Mouse (Mus musculus): ENCODE measurements around the gene Ankmy1. TPM values are rescaled to one million over a fixed set of nuclear protein-coding genes. Genes with fewer than 3 reads are reported as not detected.

The Ankmy1 gene
- polyA plus RNA-seq, 1 experiment from 2014 or later, result 1.0 TPM

GRCm38 (mm10) chr1:92837931-92838833 lies 64.5 kb downstream of the Ankmy1 start:
- Histone ChIP-seq H3K4me2 (replicated peaks) (no peak overlapping the region), H3K36me3 (no peaks in the 10 kb centered on the region), H3K4me1 (peaks cover 27% of the 10 kb centered on the region), H3K9me3 (replicated peaks) (no peaks in the 10 kb centered on the region), H3K27ac (replicated peaks) (no peak overlapping the region), H3K9ac (no peak overlapping the region), H3K27me3 (no peaks in the 10 kb centered on the region), H3K4me3 (replicated peaks) (no peak overlapping the region)
- ATAC-seq (ENCODE audit: insufficient number of reproducible peaks, low FRiP score, low TSS enrichment, low read depth), result no peak
- WGBS, result 59% methylated on average over 14 of the region's 14 CpGs

- WGBS, result 64% methylated on average over 7 of the region's 7 CpGs
- H3K27me3 ChIP-seq, result no peaks in the 10 kb centered on the region; the same call in 1 of the 2 replicates
- peak overlapping the region; percentile 69 for H3K4me3 ChIP-seq (replicated peaks)
- H3K36me3 ChIP-seq, result no peaks in the 10 kb centered on the region
- no peaks in the 10 kb centered on the region for H3K9me3 ChIP-seq (replicated peaks)
- ATAC-seq (ENCODE audit: insufficient number of reproducible peaks, low FRiP score, low TSS enrichment, low read depth), result no peak
- no peak overlapping the region for H3K27ac ChIP-seq (replicated peaks)
- peaks cover 38% of the 10 kb centered on the region for H3K4me1 ChIP-seq
- peak overlapping the region; percentile 15; the same call in 1 of the 2 replicates for H3K9ac ChIP-seq
- H3K4me2 ChIP-seq (replicated peaks), result peak overlapping the region; percentile 91
Observed at GRCm38 (mm10) chr1:92833987-92834706, 68.6 kb downstream of the Ankmy1 start.

GRCm38 (mm10) chr1:92832011-92833010 lies 70.4 kb downstream of the Ankmy1 start:
- H3K4me3 ChIP-seq (replicated peaks), result peak overlapping the region; percentile 69
- WGBS, result under 1% methylated on average over 62 of the region's 62 CpGs
- H3K4me2 ChIP-seq (replicated peaks), result peak overlapping the region; percentile 91
- ATAC-seq (ENCODE audit: insufficient number of reproducible peaks, low FRiP score, low TSS enrichment, low read depth), result peak; percentile 13; the same call in 1 of the 2 replicates
- H3K9me3 ChIP-seq (replicated peaks), result no peaks in the 10 kb centered on the region
- peak overlapping the region; percentile 83 for H3K9ac ChIP-seq
- peaks cover 28% of the 10 kb centered on the region for H3K4me1 ChIP-seq
- no peaks in the 10 kb centered on the region for H3K36me3 ChIP-seq
- no peaks in the 10 kb centered on the region; the same call in 1 of the 2 replicates for H3K27me3 ChIP-seq
- H3K27ac ChIP-seq (replicated peaks), result peak overlapping the region; percentile 88

- Histone ChIP-seq H3K27ac (replicated peaks) (peak within 1 kb of the TSS; percentile 88), H3K4me1 (peaks cover 24% of the 10 kb centered on the region), H3K36me3 (no peaks in the 10 kb centered on the region), H3K4me3 (replicated peaks) (peak within 1 kb of the TSS; percentile 69), H3K9me3 (replicated peaks) (no peaks in the 10 kb centered on the region), H3K4me2 (replicated peaks) (peak within 1 kb of the TSS; percentile 91), H3K27me3 (no peaks in the 10 kb centered on the region; the same call in 1 of the 2 replicates), H3K9ac (peak within 1 kb of the TSS; percentile 83)
- WGBS, result under 1% methylated on average over 53 of the region's 99 CpGs
- ATAC-seq (ENCODE audit: insufficient number of reproducible peaks, low FRiP score, low TSS enrichment, low read depth), result peak; percentile 86
Observed at GRCm38 (mm10) chr1:92831188-92832001, 71.3 kb downstream of the Ankmy1 start, which contains the start of gene Gpc1. TSS of gene Gpc1 (plus strand) at chr1:92831645.

- Histone ChIP-seq H3K4me1 (peaks cover 24% of the 10 kb centered on the region), H3K9ac (no peak overlapping the region; the same call in 1 of the 2 replicates), H3K36me3 (no peaks in the 10 kb centered on the region), H3K27me3 (no peaks in the 10 kb centered on the region; the same call in 1 of the 2 replicates), H3K4me3 (replicated peaks) (peak overlapping the region; percentile 69), H3K4me2 (replicated peaks) (peak overlapping the region; percentile 91), H3K27ac (replicated peaks) (peak overlapping the region; percentile 88; the same call in 1 of the 2 replicates), H3K9me3 (replicated peaks) (no peaks in the 10 kb centered on the region)
- WGBS, result 8% methylated on average over 13 of the region's 13 CpGs
- ATAC-seq (ENCODE audit: insufficient number of reproducible peaks, low FRiP score, low TSS enrichment, low read depth), result no peak
Observed at GRCm38 (mm10) chr1:92830626-92831187, 72.0 kb downstream of the Ankmy1 start.

GRCm38 (mm10) chr1:92815756-92816294 lies 86.9 kb downstream of the Ankmy1 start:
- H3K9me3 ChIP-seq (replicated peaks), result no peaks in the 10 kb centered on the region
- H3K4me2 ChIP-seq (replicated peaks), result no peak overlapping the region
- peaks cover 21% of the 10 kb centered on the region for H3K4me1 ChIP-seq
- no peaks in the 10 kb centered on the region for H3K36me3 ChIP-seq
- 44% methylated on average over 5 of the region's 5 CpGs for WGBS
- no peak overlapping the region for H3K4me3 ChIP-seq (replicated peaks)
- H3K9ac ChIP-seq, result no peak overlapping the region
- H3K27me3 ChIP-seq, result no peaks in the 10 kb centered on the region
- peak; percentile 45; the same call in 1 of the 2 replicates for ATAC-seq (ENCODE audit: insufficient number of reproducible peaks, low FRiP score, low TSS enrichment, low read depth)
- H3K27ac ChIP-seq (replicated peaks), result peak overlapping the region; percentile 80

- no peak overlapping the region for H3K4me2 ChIP-seq (replicated peaks)
- no peaks in the 10 kb centered on the region for H3K27me3 ChIP-seq
- H3K4me1 ChIP-seq, result peaks cover 21% of the 10 kb centered on the region
- H3K9ac ChIP-seq, result no peak overlapping the region
- peak; percentile 61; the same call in 1 of the 2 replicates for ATAC-seq (ENCODE audit: insufficient number of reproducible peaks, low FRiP score, low TSS enrichment, low read depth)
- H3K27ac ChIP-seq (replicated peaks), result peak overlapping the region; percentile 80
- H3K36me3 ChIP-seq, result no peaks in the 10 kb centered on the region
- H3K9me3 ChIP-seq (replicated peaks), result no peaks in the 10 kb centered on the region
- WGBS, result 25% methylated on average over 9 of the region's 9 CpGs
- H3K4me3 ChIP-seq (replicated peaks), result no peak overlapping the region
Observed at GRCm38 (mm10) chr1:92815100-92815499, 87.6 kb downstream of the Ankmy1 start.

GRCm38 (mm10) chr1:92814319-92814718 lies 88.4 kb downstream of the Ankmy1 start:
- Histone ChIP-seq H3K27ac (replicated peaks) (peak overlapping the region; percentile 80), H3K9me3 (replicated peaks) (0 out of 2 replicates have a peak, but pooled peaks cover 3% of the 10 kb centered on the region), H3K27me3 (no peaks in the 10 kb centered on the region), H3K4me1 (peaks cover 21% of the 10 kb centered on the region), H3K4me2 (replicated peaks) (no peak overlapping the region), H3K36me3 (no peaks in the 10 kb centered on the region), H3K4me3 (replicated peaks) (no peak overlapping the region), H3K9ac (no peak overlapping the region)
- 46% methylated on average over 5 of the region's 5 CpGs for WGBS
- ATAC-seq (ENCODE audit: insufficient number of reproducible peaks, low FRiP score, low TSS enrichment, low read depth), result peak; percentile 67

Measured in embryonic facial prominence, embryonic 15.5 days (tissue).